Mouse (Mus musculus): ENCODE data around the gene Dolk. TPM values are rescaled to one million over a fixed set of nuclear protein-coding genes. Genes with fewer than 3 reads are reported as not detected.
A peak's percentile ranks its signal among the peaks of the same experiment; 100 is the strongest.

Dolk gene
- 10 to 100 TPM; 31.2 to 42.7 (median 37.6) TPM for total RNA-seq (2022)

DNA sequence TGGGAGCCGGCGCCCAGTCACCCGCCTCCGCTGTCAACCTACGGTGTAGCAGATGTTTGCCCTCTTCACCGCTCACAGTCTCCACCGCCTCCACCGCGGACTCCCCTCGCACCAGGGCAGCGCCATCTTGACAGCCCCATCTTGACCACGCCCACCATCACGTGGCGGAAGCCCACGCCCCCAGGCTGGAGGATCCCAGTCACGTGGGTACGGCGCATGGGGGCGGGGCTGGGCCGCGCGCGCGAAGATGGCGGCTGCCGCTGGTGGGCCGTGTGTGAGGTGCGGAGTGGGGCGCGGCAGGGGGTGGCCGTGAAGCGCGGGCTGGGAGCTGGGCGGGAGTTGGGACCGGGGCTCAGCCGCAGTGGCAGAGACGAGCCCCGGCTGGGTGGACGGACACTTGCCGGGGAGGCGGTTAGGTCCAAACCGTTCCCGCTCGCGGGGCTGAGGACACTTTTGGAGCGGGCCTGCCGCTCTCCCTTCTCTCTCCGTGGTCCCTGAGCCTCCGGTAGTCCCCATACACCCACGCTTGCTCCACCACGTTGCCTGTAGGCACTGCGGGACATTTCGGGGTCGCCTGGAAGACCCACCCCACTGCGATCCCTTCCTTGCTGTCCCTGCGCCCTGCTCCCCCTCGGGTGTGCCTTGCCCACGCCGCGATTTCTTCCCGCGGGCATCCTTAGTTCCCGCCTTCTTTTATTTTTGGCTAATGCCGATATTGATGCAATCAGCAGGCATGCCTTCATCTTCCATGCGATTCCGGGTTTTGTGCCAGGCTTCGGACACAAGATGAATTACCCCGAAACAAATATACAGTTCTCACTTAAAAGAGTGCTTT, at the start of gene Dolk, which contains the start of gene Nup188:
Gene Dolk (minus strand): TSS at position 143 of the 835 bp plus-strand sequence.
Gene Nup188 (plus strand): TSS at position 206 of the 835 bp plus-strand sequence.
- DNase-seq: peak; percentile 91

DNA sequence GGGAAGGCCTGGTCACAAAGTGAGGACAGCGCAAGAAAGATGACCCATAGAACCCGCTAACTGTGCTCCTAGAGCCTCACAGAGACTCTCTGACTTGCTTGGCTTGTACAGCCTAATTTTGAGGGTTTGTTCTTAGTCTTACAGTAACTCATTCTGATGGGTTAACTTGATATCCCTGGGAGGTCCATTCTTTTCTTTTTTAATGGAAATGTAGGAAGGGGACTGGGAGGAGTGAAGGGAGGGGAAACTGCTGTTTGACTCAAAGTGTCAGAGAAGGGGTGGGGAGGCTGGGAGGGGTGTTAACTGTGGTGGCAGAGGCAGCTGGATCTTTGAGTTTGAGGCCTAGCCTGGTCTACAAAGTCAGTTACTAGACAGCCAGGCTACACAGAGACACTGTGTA, 49.2 kb upstream of the Dolk start:
- no peak for DNase-seq

GRCm38 (mm10) chr2:30328791-30329190, 42.7 kb upstream of the Dolk start:
- no peak for DNase-seq

- no peak for DNase-seq
Measured at GRCm38 (mm10) chr2:30327276-30327675, 41.1 kb upstream of the Dolk start.

DNA sequence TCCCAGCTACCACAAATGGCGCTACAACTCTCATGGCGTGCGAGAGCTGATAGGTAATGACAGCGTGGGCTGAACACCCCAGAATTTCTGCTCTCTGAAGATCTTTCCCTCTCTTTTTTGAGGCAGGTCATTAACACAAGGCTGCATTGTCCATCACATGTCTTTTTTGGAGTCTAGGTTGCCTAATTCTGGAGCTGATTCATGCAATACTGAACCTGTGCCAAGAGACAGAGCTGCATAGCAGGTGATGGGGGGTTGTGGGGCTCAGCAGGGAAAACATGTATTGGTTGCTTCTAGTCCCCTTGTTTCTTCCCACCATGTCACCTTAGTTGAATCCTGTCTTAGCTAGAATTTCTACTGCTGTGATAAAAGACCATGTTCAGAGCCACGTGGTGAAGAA, 39.2 kb upstream of the Dolk start:
- DNase-seq: no peak

DNA sequence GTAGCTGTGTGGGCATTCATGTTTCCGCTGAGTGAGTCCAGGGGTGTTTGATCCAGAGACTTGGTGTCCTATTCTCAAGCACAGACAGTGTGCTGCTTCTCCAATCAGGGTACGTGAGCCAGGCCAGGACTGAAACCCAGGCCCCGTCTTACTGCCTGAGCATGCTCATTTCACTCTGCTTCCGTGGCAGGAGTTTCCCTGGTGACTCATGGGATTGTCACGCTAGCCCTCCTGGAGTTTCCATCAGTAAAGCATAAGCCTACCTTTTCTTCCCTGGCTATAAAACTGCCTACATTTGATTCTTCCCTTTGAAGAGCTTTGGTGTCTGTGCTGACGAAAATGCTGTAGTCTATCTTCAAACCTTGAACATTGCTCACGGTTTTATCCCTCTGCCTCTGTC, 37.0 kb upstream of the Dolk start:
- DNase-seq: no peak

DNA sequence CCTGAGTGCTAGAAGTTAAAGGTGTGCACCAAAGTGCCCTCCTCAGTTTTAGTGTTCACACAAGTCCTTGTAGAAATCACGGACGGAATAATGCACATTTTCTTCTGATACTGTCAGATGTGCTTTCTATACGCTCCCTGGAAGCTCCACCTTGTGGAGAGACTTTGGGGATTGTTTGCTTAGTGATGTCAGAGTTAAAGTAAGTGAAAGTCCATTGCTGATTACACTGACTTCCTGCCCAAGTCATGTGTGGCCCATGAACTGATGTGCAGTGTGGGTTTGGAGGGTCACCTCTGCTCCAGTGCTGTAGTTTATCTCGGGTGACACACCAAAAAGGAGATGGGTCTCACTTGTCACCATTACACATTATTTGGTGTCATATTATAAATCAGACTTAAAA, 33.1 kb upstream of the Dolk start:
- DNase-seq: no peak

GRCm38 (mm10) chr2:30316955-30317354, 30.8 kb upstream of the Dolk start:
- DNase-seq: no peak

DNA sequence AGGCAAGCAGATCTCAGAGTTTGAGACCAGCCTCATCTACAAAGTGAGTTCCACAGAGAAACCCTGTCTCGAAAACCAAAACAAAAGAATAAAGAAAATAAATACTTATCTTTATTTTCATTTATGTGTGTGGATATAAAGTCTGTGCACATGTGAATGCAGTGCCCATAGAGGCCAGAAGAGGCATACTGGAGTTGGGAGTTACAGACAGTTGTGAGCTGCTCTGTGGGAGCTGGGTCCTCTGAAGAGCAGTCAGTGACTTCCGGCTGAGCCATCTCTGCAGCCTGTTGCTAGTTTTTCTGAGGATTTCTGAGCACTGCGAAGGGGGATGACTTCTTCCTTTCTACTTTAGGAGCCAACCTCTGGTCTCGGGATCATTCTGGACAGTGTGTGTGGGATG, 30.0 kb upstream of the Dolk start:
- no peak for DNase-seq

DNA sequence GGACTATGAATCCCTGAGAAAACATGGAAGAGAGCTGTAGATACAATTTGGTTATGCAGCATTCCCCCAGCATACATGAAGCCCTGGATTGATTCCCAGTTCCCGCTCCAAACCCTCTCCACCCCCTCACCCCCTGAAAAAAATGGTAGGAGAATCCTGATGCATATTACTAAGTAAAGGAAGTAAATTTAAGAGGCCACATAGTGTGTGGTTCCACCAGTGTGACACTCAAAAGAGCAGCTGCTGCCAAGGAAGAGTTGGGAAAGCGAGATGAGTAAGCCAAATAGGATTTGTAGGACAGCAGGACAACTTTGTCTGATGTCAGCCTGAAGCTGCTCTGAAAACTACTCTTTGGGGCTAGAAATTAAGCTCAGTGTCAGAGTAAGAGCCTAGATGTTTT, 25.3 kb upstream of the Dolk start:
- DNase-seq: peak; percentile 56

DNA sequence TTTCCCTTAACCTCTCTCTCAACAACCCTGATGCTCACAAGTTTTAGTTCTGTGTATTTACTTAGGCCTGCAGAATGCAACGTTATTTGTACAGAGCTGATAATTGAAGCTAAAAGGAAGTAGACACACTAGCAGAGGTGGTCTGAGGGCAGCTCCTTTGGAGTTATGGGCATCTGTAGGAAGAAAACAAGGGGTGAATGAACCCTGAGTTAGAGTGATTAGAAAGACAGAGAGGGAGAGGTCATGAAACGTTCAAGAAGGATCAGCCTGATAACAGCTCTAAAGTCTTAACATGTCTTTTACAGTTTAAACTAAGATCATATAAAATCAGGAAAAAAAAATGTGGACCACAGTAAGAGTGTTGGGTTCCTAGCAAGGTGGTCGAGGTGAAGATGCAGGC, 23.2 kb upstream of the Dolk start:
- no peak for DNase-seq

DNA sequence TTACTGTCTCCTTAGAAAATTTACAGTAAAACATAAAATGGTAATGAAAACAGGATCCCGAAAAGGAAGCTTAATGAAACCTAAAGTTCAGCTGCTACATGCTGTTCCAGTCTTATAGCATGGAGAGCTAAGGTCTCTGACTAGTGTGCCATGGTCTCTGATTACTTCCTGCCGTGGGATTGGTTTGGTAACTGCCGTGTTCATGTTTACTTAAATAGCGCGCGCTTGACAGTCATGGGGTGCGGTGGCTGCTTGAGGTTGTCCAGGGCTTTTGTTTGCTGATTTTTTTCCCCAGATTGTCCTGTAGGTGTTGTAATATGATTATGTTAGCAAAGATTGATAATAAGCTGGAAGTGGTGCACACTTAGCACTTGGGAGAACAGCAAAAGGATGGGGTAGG, 20.0 kb upstream of the Dolk start:
- DNase-seq: no peak

DNA sequence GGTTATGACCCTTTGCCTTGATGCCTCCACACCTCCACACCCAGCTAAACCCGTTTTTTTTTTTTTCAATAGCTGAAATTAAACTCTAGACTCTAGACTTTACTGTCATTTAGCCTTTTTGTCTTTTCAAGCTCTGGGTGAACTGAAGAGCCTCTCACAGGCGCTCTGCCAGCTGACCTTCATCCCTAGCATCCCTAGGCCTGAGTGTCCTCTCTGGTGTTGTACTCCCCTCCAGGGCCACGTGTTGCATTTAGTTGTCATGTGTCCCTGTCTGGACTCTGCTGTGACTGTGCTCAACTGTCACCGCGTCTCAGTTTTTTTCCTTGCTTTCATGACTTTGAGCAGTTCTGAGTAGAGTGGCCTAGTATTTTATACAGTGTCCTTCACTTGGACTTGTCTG, 13.8 kb upstream of the Dolk start:
- no peak for DNase-seq

GRCm38 (mm10) chr2:30299525-30299924, 13.4 kb upstream of the Dolk start:
- no peak for DNase-seq

DNA sequence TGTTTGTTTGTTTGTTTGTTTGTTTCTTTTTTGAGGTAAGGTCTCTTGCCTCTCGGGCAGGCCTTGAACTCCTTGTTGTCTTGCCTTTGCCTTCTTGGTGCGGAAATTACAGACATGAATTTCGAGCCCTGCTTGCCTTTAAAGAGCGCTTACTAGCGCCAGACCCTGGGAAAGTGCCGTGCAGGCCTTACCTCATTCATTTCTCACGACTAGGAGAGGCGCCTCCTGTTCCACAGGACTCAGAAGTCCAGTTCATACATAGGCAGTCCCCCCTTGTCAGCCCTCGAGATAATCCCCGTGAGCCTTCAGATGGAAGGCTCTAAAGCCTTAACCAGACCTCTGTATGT, 866 bp upstream of the Dolk start:
- no peak for DNase-seq

- no peak for DNase-seq
Measured at GRCm38 (mm10) chr2:30285416-30286181, 535 bp downstream of the Dolk start.

- no peak for DNase-seq
Measured at GRCm38 (mm10) chr2:30285004-30285403, 1.1 kb downstream of the Dolk start.

DNA sequence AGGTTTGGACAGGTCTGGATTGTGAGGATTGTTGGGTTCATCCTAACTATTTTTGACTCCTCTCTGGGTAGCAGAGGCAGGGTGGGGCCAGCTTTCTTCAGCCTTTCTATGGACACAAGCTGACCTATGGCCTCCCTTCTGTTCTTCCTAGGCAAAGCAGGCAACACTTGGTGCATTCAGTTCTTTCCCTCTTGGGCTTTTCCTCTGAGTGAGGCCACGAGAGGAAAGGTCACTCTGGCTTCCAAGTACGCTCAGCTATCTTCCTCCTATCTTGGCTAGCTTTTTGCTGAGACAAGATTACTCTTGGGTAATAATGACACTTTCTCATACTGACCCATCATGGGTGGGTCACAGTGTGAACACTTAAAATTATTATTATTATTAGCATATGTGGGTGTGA, 2.9 kb downstream of the Dolk start:
- no peak for DNase-seq

- DNase-seq: peak; percentile 67
Measured at GRCm38 (mm10) chr2:30281651-30282050, 4.5 kb downstream of the Dolk start.

GRCm38 (mm10) chr2:30280743-30281142, 5.4 kb downstream of the Dolk start, which contains the start of gene Gm28038:
TSS of gene Gm28038 (plus strand) at chr2:30281043.
- DNase-seq: no peak

DNA sequence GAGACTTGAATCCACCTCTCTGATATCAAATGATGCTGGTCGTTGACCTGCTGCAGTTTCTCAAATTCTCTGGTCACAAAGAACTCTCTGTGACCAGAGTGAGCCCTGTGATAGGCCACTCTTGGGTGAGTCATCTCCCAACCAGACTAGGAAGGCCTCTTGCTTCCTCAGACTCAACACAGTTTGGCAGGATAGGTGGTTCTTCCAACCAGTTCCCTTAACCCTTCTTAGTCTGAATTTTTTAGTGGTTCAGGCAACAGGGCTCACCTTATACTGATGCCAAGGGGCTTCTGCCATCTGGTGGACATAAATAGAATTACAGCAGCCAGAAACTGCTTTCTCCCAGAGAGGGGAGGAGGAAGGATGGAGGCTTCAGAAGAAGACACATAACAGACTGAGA, 16.0 kb downstream of the Dolk start:
- DNase-seq: peak; percentile 74

GRCm38 (mm10) chr2:30269241-30269990, 16.7 kb downstream of the Dolk start:
- no peak for DNase-seq

DNA sequence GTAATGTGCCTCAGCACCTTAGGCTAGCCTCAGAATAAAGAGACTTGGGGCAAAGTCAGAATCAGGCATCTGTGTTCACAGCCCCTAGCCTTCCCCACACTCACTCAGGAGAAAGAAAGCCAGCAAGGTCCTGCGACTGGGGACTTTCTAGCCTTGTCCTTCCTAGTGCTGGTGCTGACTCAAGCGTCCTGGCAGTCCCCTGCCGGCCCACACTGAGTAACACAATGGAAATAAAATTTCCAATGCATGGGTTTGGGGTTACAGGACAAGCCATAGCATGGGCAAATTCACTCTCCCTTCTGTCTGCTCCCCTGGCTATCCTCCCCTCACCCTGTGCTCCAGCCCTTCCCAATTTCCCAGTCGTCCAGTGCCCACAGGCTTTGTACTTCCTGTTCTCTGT, 17.8 kb downstream of the Dolk start:
- no peak for DNase-seq

All from adrenal gland, adult 8-10 months (tissue).